Mouse (Mus musculus) MEL (cell line): ENCODE results near the gene Tmem145. TPM values are rescaled to one million over a fixed set of nuclear protein-coding genes. Genes with fewer than 3 reads are reported as not detected.

Experiments used
- DNase-seq: peaks from one replicate; pipeline ENCODE4 v3.0.0; 2011; ENCODE audit warnings: low read depth, low spot score
- H3K27ac ChIP-seq: 2 replicates; pipeline ENCODE4 v1.5.1; 2012; ENCODE audit warnings: low read depth, mild to moderate bottlenecking, control low read depth, low read length, moderate library complexity; ENCODE audit not compliant: control insufficient read depth
- H3K27me3 ChIP-seq, 2 experiments: fragments of 150-350 bp in 1 of 2; sonication (generic) in 1 of 2; 2 replicates each; pipeline ENCODE4 v1.6.1; 2012; ENCODE audit warnings: low read length in 2 of 2, mild to moderate bottlenecking in 2 of 2, improper control_type of control experiment in 1 of 2, moderate library complexity in 1 of 2; ENCODE audit not compliant: insufficient read depth in 2 of 2, control insufficient read depth in 1 of 2
- H3K36me3 ChIP-seq, 2 experiments: 2 replicates each; pipeline ENCODE4 v1.6.1; 2012 to 2014; ENCODE audit warnings: low read length in 2 of 2, improper control_type of control experiment in 1 of 2, inconsistent platforms in 1 of 2, mild to moderate bottlenecking in 1 of 2; ENCODE audit not compliant: insufficient read depth in 2 of 2, control insufficient read depth in 1 of 2
- H3K4me1 ChIP-seq, 2 experiments: fragments of 150-350 bp in 1 of 2; sonication (generic) in 1 of 2; 2 replicates each; pipeline ENCODE4 v1.6.1; 2012; ENCODE audit warnings: low read length in 2 of 2, improper control_type of control experiment in 1 of 2, mild to moderate bottlenecking in 1 of 2; ENCODE audit not compliant: insufficient read depth in 2 of 2, control insufficient read depth in 1 of 2
- H3K4me3 ChIP-seq, 2 experiments: fragments of 150-350 bp in 1 of 2; sonication (generic) in 1 of 2; 2 replicates each; pipeline ENCODE4 v1.5.1; 2012; ENCODE audit warnings: low read depth in 2 of 2, low read length in 2 of 2, mild to moderate bottlenecking in 2 of 2, moderate library complexity in 2 of 2, control low read depth in 1 of 2, improper control_type of control experiment in 1 of 2; ENCODE audit not compliant: control insufficient read depth in 1 of 2, insufficient read depth in 1 of 2
- H3K79me2 ChIP-seq: 2 replicates; pipeline ENCODE4 v1.6.1; 2012; ENCODE audit warnings: mild to moderate bottlenecking, low read length, moderate library complexity; ENCODE audit not compliant: control insufficient read depth, poor library complexity, insufficient read depth
- H3K9ac ChIP-seq: 2 replicates; pipeline ENCODE4 v1.6.1; 2012; ENCODE audit warnings: low read depth, mild to moderate bottlenecking, control low read depth, low read length, moderate library complexity; ENCODE audit not compliant: control insufficient read depth, poor library complexity, severe bottlenecking
- H3K9me3 ChIP-seq: fragments of 150-350 bp; sonication (generic); replicated peaks from 2 replicates; pipeline ENCODE4 v1.6.1; 2012; ENCODE audit warnings: mild to moderate bottlenecking, low read length, improper control_type of control experiment, moderate library complexity; ENCODE audit not compliant: insufficient read depth
- BHLHE40 ChIP-seq: IDR thresholded peaks from 2 replicates; pipeline ENCODE4 v1.6.1; 2012; ENCODE audit warnings: low read depth, mild to moderate bottlenecking, inconsistent platforms, low read length, improper control_type of control experiment, borderline replicate concordance
- CHD1 ChIP-seq: IDR thresholded peaks from 2 replicates; pipeline ENCODE4 v1.6.1; 2012; ENCODE audit warnings: low read depth, mild to moderate bottlenecking, inconsistent platforms, low read length, improper control_type of control experiment
- CHD2 ChIP-seq: IDR thresholded peaks from 2 replicates; pipeline ENCODE4 v1.6.1; 2011; ENCODE audit warnings: low read length, improper control_type of control experiment
- CTCF ChIP-seq, 3 experiments: IDR thresholded peaks in 2 of 3; conservative IDR thresholded peaks in 1 of 3; 2 replicates each; pipeline ENCODE4 v1.5.1; 2011 to 2012; ENCODE audit warnings: low read length in 3 of 3, low read depth in 2 of 3, mild to moderate bottlenecking in 2 of 3, improper control_type of control experiment in 1 of 3, inconsistent platforms in 1 of 3, mixed read lengths in 1 of 3, moderate library complexity in 1 of 3; ENCODE audit not compliant: control insufficient read depth in 1 of 3, insufficient read depth in 1 of 3, poor library complexity in 1 of 3, severe bottlenecking in 1 of 3
- ELF1 ChIP-seq: IDR thresholded peaks from 2 replicates; pipeline ENCODE4 v1.6.1; 2014; ENCODE audit warnings: low read depth, mild to moderate bottlenecking, inconsistent platforms, low read length, improper control_type of control experiment, moderate library complexity
- EP300 ChIP-seq, 2 experiments: IDR thresholded peaks; 2 replicates each; pipeline ENCODE4 v1.6.1; 2011; ENCODE audit warnings: improper control_type of control experiment in 2 of 2, low read length in 2 of 2, low read depth in 1 of 2, mild to moderate bottlenecking in 1 of 2
- ETS1 ChIP-seq: IDR thresholded peaks from 2 replicates; pipeline ENCODE4 v1.6.1; 2012; ENCODE audit warnings: low read depth, mild to moderate bottlenecking, inconsistent platforms, low read length, improper control_type of control experiment, moderate library complexity
- HCFC1 ChIP-seq: IDR thresholded peaks from 2 replicates; pipeline ENCODE4 v1.6.1; 2012; ENCODE audit warnings: low read depth, mild to moderate bottlenecking, inconsistent platforms, low read length, improper control_type of control experiment, moderate library complexity
- MEF2A ChIP-seq: IDR thresholded peaks from 2 replicates; pipeline ENCODE4 v1.6.1; 2014; ENCODE audit warnings: low read depth, mild to moderate bottlenecking, inconsistent platforms, low read length, improper control_type of control experiment; ENCODE audit not compliant: poor library complexity, insufficient replicate concordance, severe bottlenecking; ENCODE audit errors: extremely low read depth
- MXI1 ChIP-seq: IDR thresholded peaks from 2 replicates; pipeline ENCODE4 v1.6.1; 2011; ENCODE audit warnings: mild to moderate bottlenecking, low read depth, low read length, improper control_type of control experiment
- POLR2A ChIP-seq, 2 experiments: IDR thresholded peaks; 2 replicates each; pipeline ENCODE4 v1.6.1; 2011 to 2012; ENCODE audit warnings: low read length in 2 of 2, mild to moderate bottlenecking in 2 of 2, control low read depth in 1 of 2, improper control_type of control experiment in 1 of 2, low read depth in 1 of 2, moderate library complexity in 1 of 2; ENCODE audit not compliant: control insufficient read depth in 1 of 2, insufficient read depth in 1 of 2, poor library complexity in 1 of 2
- POLR2AphosphoS5 ChIP-seq: IDR thresholded peaks from 2 replicates; pipeline ENCODE4 v1.6.1; 2012; ENCODE audit warnings: low read depth, borderline replicate concordance, mild to moderate bottlenecking, inconsistent platforms, low read length, moderate library complexity, mixed read lengths
- SIN3A ChIP-seq: IDR thresholded peaks from 2 replicates; pipeline ENCODE4 v1.6.1; 2012; ENCODE audit warnings: low read length, improper control_type of control experiment, inconsistent platforms
- TAL1 ChIP-seq: IDR thresholded peaks from 2 replicates; pipeline ENCODE4 v1.6.1; 2012; ENCODE audit warnings: mild to moderate bottlenecking, inconsistent platforms, low read length, moderate library complexity, mixed read lengths
- USF1 ChIP-seq: IDR thresholded peaks from 2 replicates; pipeline ENCODE4 v1.6.1; 2014; ENCODE audit warnings: low read depth, mild to moderate bottlenecking, inconsistent platforms, low read length, improper control_type of control experiment, moderate library complexity
- USF2 ChIP-seq, 2 experiments: IDR thresholded peaks; 2 replicates each; pipeline ENCODE4 v1.6.1; 2011 to 2012; ENCODE audit warnings: improper control_type of control experiment in 2 of 2, low read length in 2 of 2, borderline replicate concordance in 1 of 2, inconsistent platforms in 1 of 2, low read depth in 1 of 2, mild to moderate bottlenecking in 1 of 2; ENCODE audit not compliant: insufficient read depth in 1 of 2
- ZC3H11A ChIP-seq: IDR thresholded peaks from 2 replicates; pipeline ENCODE4 v1.6.1; 2012; ENCODE audit warnings: low read depth, mild to moderate bottlenecking, inconsistent platforms, low read length, improper control_type of control experiment
- ZNF384 ChIP-seq: IDR thresholded peaks from 2 replicates; pipeline ENCODE4 v1.6.1; 2012; ENCODE audit warnings: low read depth, mild to moderate bottlenecking, inconsistent platforms, low read length, improper control_type of control experiment
- polyA plus RNA-seq, 2 experiments: library from polyadenylated mRNA; stranded (reverse) in 1 of 2; unstranded in 1 of 2; fragments of >175 nt in 1 of 2; fragments of >200 nt in 1 of 2; gene quantifications; 2 replicates each; pipeline versions ENCODE4 v1.2.1 to v1.2.4; 2012; ENCODE audit warnings: low replicate concordance in 2 of 2, low read depth in 1 of 2; ENCODE audit not compliant: insufficient read length in 2 of 2, insufficient read depth in 1 of 2, missing spikeins in 1 of 2
- total RNA-seq: library from RNA; depleted of rRNA; stranded (reverse); fragments of 300-350 nt; gene quantifications from 2 replicates; pipeline ENCODE4 v1.2.3, GENCODE M21; 2012

The Tmem145 gene
- total and polyA plus RNA-seq, 3 experiments, result not detected

DNA sequence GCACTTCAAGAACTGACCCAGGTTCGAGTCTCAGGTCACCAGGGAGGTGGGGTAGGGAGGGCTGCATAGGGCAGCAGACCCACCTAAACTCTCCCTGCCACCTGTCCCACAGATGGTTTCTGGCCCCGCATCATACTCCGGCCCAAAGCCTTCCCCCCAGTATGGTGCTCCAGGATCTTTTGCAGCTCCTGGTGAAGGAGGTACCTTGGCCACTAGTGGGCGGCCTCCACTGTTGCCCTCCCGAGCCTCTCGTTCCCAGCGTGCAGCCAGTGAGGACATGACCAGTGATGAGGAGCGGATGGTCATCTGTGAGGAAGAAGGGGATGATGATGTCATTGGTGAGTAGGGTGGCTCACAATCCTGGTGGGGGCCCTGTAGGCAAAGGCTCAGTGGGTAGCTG, 18.9 kb upstream of the Tmem145 start:
- H3K79me2 ChIP-seq, result peaks cover 30% of the 10 kb centered on the region
- peaks cover 2 to 19% of the 10 kb centered on the region in 2 experiments; a peak in 3 of 4 replicates for H3K4me1 ChIP-seq

GRCm38 (mm10) chr7:25288011-25288410, 17.9 kb upstream of the Tmem145 start:
- no peak overlapping the region for H3K27ac ChIP-seq
- H3K36me3 ChIP-seq, result peaks cover 17 to 34% of the 10 kb centered on the region in 2 experiments
- H3K4me3 ChIP-seq, result no peak overlapping the region
- no peak for TF ChIP-seq CHD1
- no peak for TF ChIP-seq ELF1
- TF ChIP-seq HCFC1, result no peak
- no peak for DNase-seq
- peaks cover 2 to 19% of the 10 kb centered on the region in 2 experiments; a peak in 3 of 4 replicates for H3K4me1 ChIP-seq
- no peaks in the 10 kb centered on the region for H3K9me3 ChIP-seq
- H3K27me3 ChIP-seq, result no peaks in the 10 kb centered on the region
- H3K9ac ChIP-seq, result no peak overlapping the region
- peaks cover 25% of the 10 kb centered on the region for H3K79me2 ChIP-seq

More for the DNA sequence above, 18.9 kb upstream of the Tmem145 start:
- Histone ChIP-seq H3K9me3 (no peaks in the 10 kb centered on the region), H3K27me3 (no peaks in the 10 kb centered on the region), H3K9ac (no peak overlapping the region), H3K36me3 (peaks cover 17 to 34% of the 10 kb centered on the region in 2 experiments), H3K4me3 (no peak overlapping the region), H3K27ac (no peak overlapping the region)
- no peak for DNase-seq
- TF ChIP-seq CHD2, result no peak

GRCm38 (mm10) chr7:25288721-25289120, 17.2 kb upstream of the Tmem145 start:
- Histone ChIP-seq H3K9me3 (no peaks in the 10 kb centered on the region), H3K36me3 (peaks cover 17 to 34% of the 10 kb centered on the region in 2 experiments), H3K27me3 (no peaks in the 10 kb centered on the region), H3K9ac (no peak overlapping the region), H3K4me1 (peaks cover 2 to 19% of the 10 kb centered on the region in 2 experiments; a peak in 3 of 4 replicates), H3K79me2 (peaks cover 20% of the 10 kb centered on the region), H3K4me3 (no peak overlapping the region), H3K27ac (no peak overlapping the region)
- no peak for DNase-seq
- TF ChIP-seq ZC3H11A, result no peak
- TF ChIP-seq ETS1, result no peak
- no peak for TF ChIP-seq SIN3A
- TF ChIP-seq POLR2AphosphoS5, result no peak
- no peak for TF ChIP-seq EP300 (IDR thresholded peaks at IDR 0.05; ENCODE audit: low read depth in 1 of 2, low read length in 2 of 2)
- TF ChIP-seq BHLHE40, result no peak
- no peak for TF ChIP-seq CTCF (IDR thresholded peaks at IDR 0.05 in 2 of 3, conservative IDR thresholded peaks at IDR 0.05 in 1 of 3; ENCODE audit: control insufficient read depth in 1 of 3, insufficient read depth in 1 of 3, low read depth in 2 of 3, low read length in 3 of 3, poor library complexity in 1 of 3, severe bottlenecking in 1 of 3)
- TF ChIP-seq USF1, result no peak
- TF ChIP-seq ZNF384, result no peak
- TF ChIP-seq MEF2A, result no peak
- no peak for TF ChIP-seq POLR2A (IDR thresholded peaks at IDR 0.05; ENCODE audit: control insufficient read depth in 1 of 2, insufficient read depth in 1 of 2, low read depth in 1 of 2, low read length in 2 of 2, poor library complexity in 1 of 2)
- TF ChIP-seq MXI1, result no peak
- TF ChIP-seq USF2 (IDR thresholded peaks at IDR 0.05; ENCODE audit: borderline replicate concordance in 1 of 2, insufficient read depth in 1 of 2, low read depth in 1 of 2, low read length in 2 of 2), result no peak
- TF ChIP-seq TAL1, result no peak
- no peak for TF ChIP-seq ELF1
